Mouse (Mus musculus) large intestine, adult 2 months (tissue): Measurements from ENCODE around the gene Plekha8. TPM values are rescaled to one million over a fixed set of nuclear protein-coding genes. Genes with fewer than 3 reads are reported as not detected.

Experiments
- DNase-seq: peaks from one replicate; pipeline ENCODE4 v3.0.0-alpha.2; 2012; ENCODE audit warnings: low read depth, low spot score
- WGBS: fragments of 180-500 bp; shearing (Covaris S2); methylation state at CpG from one replicate; pipeline ENCODE4 v1.1.7; 2018; 5-methylcytosine and 5-hydroxymethylcytosine counted together
- polyA plus RNA-seq: library from polyadenylated mRNA; depleted of rRNA; stranded (reverse); fragments of >200 nt; gene quantifications from 2 replicates; pipeline ENCODE4 v1.2.3, GENCODE M21; 2012; rRNA removed

Plekha8 gene
- 5.7 and 6.8 TPM in 2 replicates for polyA plus RNA-seq

GRCm38 (mm10) chr6:54594469-54595329 is at the start of gene Plekha8:
Gene Plekha8 (plus strand): TSS chr6:54595111.
- WGBS: 1% methylated on average over 48 of the region's 49 CpGs
- DNase-seq: no peak

- DNase-seq: no peak
- WGBS: 37% methylated on average over 13 of the region's 13 CpGs
These were observed 46.4 kb upstream of the Plekha8 start for GRCm38 (mm10) chr6:54548314-54549019.

- 71% methylated on average over 4 of the region's 4 CpGs for WGBS
- no peak for DNase-seq
These were observed 45.6 kb upstream of the Plekha8 start for GRCm38 (mm10) chr6:54549311-54549710.

GRCm38 (mm10) chr6:54550801-54551323 is 44.0 kb upstream of the Plekha8 start:
- no peak for DNase-seq

GRCm38 (mm10) chr6:54552721-54553413 is 42.0 kb upstream of the Plekha8 start:
- no peak for DNase-seq
- 85% methylated on average over 9 of the region's 9 CpGs for WGBS

More at GRCm38 (mm10) chr6:54550801-54551323, 44.0 kb upstream of the Plekha8 start:
- 55% methylated on average over 7 of the region's 7 CpGs for WGBS

- no peak for DNase-seq
- WGBS: 57% methylated on average over 2 of the region's 2 CpGs
These were observed 41.3 kb upstream of the Plekha8 start for GRCm38 (mm10) chr6:54553632-54554031.

DNA sequence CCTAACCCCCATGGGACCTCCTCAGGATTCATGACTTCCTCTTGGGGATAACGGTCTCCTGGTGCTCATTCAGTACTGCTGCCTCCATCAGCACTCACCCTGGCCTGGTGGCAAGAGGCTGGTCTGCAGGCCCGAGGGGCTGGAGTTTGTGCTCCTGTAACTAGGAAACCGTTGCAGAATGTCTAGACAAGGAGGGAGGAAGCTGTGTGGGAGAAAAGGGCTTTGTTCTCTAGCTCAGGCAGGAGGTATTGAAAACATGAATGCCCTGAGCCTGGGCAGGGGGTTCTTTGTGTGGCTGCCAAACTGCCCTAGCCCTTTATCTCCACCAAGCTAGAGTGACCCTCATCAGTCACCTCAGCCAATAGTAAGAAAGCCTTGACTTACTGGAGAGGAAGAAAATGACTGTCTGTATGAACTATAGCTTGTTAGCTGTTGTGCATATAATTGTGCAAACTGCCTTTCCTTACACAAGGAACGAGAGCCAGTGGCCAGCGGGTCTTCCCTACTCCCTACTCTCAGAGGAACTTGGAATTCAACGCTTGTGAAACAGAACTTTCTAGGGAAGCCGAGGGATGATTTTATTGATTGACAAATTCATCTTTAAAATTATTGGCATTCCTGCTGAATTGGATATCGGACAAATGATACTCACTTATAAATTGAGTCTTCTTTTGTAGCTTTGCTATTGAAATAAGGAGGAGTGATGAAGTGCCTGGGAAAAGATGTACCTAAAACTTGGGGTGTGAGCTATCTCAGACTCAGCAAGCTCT is 40.4 kb upstream of the Plekha8 start:
- DNase-seq: no peak
- WGBS: 75% methylated on average over 8 of the region's 8 CpGs

GRCm38 (mm10) chr6:54555816-54556215 is 39.1 kb upstream of the Plekha8 start:
- 61% methylated on average over 1 of the region's 1 CpGs for WGBS
- DNase-seq: no peak

- 90% methylated on average over 7 of the region's 7 CpGs for WGBS
These were observed 37.2 kb upstream of the Plekha8 start for GRCm38 (mm10) chr6:54557671-54558070.

DNA sequence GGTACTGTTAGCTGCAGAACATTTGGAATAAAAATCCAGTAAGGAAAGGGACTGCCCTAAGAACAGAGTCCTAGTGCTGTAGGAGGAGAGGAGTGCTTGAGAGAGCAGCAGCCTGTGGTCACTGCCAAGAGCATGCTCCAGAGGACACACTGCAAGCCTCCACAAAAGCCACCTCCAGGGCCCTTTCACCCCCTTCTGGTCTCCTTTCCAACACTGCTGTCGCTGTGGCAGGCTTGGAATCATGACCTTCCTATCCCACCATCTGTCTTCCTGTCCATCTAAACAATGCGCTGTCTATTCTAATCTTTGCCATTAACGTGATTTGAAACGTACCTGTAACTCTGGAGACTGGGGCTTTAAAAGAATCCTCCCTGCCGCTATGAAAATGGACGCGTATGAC is 36.4 kb upstream of the Plekha8 start:
- 74% methylated on average over 7 of the region's 7 CpGs for WGBS
- no peak for DNase-seq

More at GRCm38 (mm10) chr6:54557671-54558070, 37.2 kb upstream of the Plekha8 start:
- DNase-seq: no peak

DNA sequence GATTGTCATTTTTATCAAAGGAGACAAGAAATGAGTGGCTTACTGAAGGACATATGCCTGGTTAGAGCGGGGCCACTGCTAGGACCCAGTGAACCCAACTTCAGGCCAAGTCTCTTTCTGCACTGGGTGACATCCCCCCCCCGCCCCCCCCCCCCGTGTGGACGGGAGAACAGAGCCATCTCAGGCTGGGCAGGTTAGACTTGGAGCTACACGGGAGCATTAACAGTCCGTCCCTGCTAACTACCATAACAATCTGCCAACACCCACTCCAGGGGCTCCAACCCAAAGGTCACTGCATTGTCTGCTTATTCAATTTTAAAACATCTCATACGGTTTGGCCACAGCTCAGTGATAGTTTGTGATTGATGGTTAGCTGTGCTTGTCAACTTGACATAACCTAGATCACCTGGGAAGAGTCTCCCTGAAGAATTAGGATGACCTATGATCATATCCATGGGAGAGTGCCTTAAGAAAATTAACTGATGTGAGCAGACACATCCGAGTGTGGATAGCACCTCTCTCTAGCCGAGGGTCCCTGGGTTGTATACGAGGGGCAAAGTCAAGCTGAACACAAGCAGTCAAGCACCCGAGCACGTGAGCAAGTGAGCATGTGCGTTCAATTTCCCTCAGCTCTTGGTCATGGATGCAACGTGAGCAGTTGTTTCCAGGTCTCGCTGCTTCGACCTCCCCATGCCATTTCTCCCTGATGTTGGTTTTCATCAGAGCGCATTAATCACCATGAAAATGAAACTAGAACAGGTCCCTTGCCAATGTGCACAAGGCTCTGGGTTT is 32.7 kb upstream of the Plekha8 start:
- DNase-seq: no peak
- 69% methylated on average over 17 of the region's 17 CpGs for WGBS

- WGBS: 91% methylated on average over 4 of the region's 4 CpGs
- DNase-seq: no peak
These were observed 31.4 kb upstream of the Plekha8 start for GRCm38 (mm10) chr6:54563561-54563960.

DNA sequence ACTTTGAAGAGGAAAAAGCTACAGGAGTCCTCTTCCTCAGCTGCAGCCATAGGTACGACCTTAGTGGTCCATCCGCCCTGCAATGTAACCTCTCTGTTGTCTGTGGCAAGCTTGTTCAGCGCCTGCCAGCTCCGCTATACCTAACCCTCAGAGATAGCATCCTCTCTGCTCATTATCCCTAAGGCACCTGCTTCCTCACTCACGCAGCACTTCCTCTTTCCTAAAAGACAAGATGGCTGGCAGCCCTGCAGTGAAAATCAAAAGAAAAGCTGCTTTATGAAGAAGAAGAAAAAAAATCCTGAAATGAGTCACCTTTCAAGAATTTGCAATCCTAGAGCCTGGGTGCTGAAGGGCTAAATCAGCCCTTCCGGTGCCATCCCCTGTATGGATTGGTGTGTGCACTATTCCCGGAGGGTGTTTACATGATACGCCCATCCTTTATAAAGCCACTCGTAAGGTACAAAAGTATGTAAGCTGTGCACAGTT is 30.4 kb upstream of the Plekha8 start:
- WGBS: 64% methylated on average over 9 of the region's 9 CpGs
- DNase-seq: no peak

DNA sequence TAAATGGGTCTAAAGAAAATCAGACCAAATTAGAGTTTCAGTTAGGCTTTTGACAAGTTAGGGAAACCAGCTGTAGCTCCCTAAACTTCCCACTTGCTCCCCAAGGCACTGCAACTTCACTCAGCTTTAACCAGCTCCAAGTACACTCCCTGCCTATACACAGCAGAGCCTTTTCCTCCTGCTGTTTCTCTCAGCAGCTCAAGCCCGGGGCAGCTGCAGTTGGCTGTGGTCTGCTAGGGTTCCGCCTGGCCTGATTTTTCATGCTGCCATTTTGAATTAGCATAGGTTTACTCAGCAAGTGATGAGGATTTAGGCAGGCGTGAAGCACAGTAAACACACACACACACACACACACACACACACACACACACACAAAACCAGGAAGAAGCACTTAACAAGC is 29.9 kb upstream of the Plekha8 start:
- DNase-seq: no peak
- WGBS: 70% methylated on average over 3 of the region's 3 CpGs

DNA sequence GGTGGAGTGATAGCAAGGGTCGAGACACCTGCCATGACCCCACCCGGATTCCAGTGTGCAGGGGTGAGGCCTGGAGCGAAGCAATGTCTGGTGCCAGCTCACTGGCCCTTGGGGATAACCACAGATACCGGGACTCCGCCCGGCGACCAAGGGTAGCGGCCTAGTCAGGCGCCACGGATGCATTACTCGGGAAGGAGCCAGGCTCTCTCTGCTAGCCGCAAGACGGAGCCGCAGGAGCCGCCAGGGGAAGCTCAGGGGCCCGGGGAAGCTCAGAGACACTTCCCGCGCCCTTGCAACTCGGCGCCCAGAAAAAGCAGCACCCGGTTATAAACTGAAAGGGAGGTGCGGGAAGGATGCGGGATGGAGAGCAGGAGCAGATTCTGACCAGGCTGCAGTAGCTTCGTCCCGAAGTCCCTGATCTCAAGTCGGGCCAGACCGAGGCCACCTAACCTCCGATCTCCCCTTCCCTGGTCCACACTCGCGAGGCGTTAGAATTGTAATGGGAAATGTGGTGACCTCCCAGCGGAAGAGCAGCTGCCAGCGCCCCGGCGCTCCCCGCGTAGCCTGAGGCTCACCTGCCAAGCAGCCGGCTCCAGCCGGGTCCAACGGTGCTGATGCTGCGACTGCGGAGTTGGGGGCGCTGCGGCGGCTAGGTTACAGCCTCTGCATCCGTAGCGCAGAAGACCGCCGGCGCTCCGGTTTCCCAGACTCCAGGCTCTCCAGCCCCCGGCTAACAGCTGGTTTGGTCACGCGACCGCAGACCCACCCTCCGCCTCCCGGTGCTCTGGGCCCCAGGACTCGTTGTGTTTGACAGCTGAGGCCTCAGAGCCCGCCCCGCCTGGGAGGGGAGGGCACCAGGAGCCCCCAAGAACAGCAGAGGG is 29.0 kb upstream of the Plekha8 start, which contains the start of gene Scrn1:
Gene Scrn1, minus strand, starts transcription at position 825 of the 881 bp plus-strand sequence.
- 3% methylated on average over 60 of the region's 60 CpGs for WGBS
- no peak for DNase-seq

DNA sequence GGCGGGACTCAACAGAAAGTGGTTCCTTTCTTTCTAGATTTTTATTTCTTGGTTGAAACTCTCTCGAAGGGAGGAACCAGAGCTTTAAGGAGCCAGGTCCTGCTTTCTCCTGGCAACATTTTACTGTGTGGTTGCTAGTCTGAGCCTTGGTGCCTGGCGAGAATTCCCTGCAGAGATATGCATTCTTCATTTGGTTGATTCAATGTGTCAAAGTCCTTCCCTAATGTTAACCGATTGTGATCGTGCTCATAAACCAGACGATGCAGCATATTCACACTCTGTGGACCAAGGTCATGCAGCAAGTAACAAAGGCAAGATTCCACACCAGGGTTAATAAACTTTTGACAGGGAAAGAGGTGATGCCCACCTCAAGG is 28.4 kb upstream of the Plekha8 start:
- WGBS: 7% methylated on average over 6 of the region's 6 CpGs
- DNase-seq: no peak

DNA sequence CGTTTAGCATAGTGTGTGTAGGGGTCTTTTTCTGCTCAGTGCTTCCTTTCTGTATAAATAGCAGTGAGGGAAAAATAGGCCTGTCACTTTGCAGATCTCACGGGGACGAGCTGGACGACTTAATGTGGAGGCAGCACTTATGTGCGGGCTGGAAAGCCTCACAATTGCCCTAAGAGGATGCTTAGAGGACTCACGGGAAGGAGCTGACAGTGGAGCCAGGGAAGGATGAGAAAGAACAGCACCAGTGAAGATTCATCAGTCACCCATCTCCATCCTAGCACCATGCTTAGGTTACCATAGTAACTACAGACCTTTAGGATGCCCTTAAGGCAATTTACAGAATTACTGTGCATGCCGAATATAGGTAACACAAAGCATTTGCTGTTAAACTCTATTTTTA is 25.1 kb upstream of the Plekha8 start:
- DNase-seq: no peak
- WGBS: 52% methylated on average over 7 of the region's 7 CpGs
